Mouse (Mus musculus) kidney, adult 2 months (tissue): ENCODE measurements around the gene Maml3. TPM values are rescaled to one million over a fixed set of nuclear protein-coding genes. Genes with fewer than 3 reads are reported as not detected.

Experiments used
- DNase-seq: peaks from one replicate; pipeline ENCODE4 v3.0.0; 2021
- H3K27ac ChIP-seq: fragments of 200-500 bp; 2 replicates; pipeline ENCODE4 v1.5.1; 2012; ENCODE audit warnings: low read depth, low read length, control low read depth, inconsistent platforms; ENCODE audit not compliant: insufficient read depth
- H3K27me3 ChIP-seq: fragments of 200-500 bp; replicated peaks from 2 replicates; pipeline ENCODE4 v1.6.1; 2012; ENCODE audit warnings: mild to moderate bottlenecking, moderate library complexity, low read length, inconsistent platforms; ENCODE audit not compliant: control insufficient read depth, insufficient read depth
- H3K36me3 ChIP-seq: fragments of 200-500 bp; 2 replicates; pipeline ENCODE4 v1.6.1; 2012; ENCODE audit warnings: mild to moderate bottlenecking, moderate library complexity, low read length, inconsistent platforms; ENCODE audit not compliant: control insufficient read depth, insufficient read depth
- H3K4me1 ChIP-seq: fragments of 200-500 bp; 2 replicates; pipeline ENCODE4 v1.6.1; 2011; ENCODE audit warnings: low read length; ENCODE audit not compliant: control insufficient read depth, insufficient read depth
- H3K4me3 ChIP-seq: fragments of 200-500 bp; 2 replicates; pipeline ENCODE4 v1.5.1; 2011; ENCODE audit warnings: mild to moderate bottlenecking, low read depth, low read length, control low read depth; ENCODE audit not compliant: insufficient read depth
- CTCF ChIP-seq: fragments of 200-500 bp; conservative IDR thresholded peaks from 2 replicates; pipeline ENCODE4 v1.5.1; 2011; ENCODE audit warnings: low read depth, mild to moderate bottlenecking, control low read depth, low read length, moderate library complexity, mixed read lengths; ENCODE audit not compliant: insufficient read depth, insufficient read length
- POLR2A ChIP-seq: fragments of 200-500 bp; IDR thresholded peaks from one replicate; pipeline ENCODE4 v1.6.1; 2011; ENCODE audit warnings: low read depth, low read length, control low read depth
- WGBS: fragments of 180-500 bp; shearing (Covaris S2); methylation state at CpG from one replicate; pipeline ENCODE4 v1.1.7; 2018; 5-methylcytosine and 5-hydroxymethylcytosine counted together
- polyA plus RNA-seq: library from polyadenylated mRNA; depleted of rRNA; stranded (reverse); fragments of >200 nt; gene quantifications from 2 replicates; pipeline ENCODE4 v1.2.3, GENCODE M21; 2012

The Maml3 gene
- polyA plus RNA-seq, 1 experiment = 3.6 TPM

DNA sequence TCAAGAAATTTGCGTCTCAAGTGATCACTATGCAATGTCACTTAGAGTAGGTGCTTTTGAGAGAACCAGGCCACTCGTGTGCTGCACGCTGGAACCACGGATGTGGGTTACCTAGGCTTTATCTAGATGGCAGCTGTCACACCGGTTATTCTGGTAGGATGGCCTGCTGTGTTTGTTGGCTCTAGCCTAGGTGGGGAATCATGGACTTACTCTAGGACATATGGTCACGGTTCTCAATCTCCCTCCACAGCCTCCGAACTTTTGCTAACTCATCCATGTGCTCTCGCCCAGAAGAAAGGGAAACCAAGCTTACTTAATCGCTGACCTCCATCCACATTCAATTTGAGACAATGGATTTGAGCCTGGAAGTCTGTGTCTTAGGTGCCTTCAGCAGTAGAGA is 280.4 kb downstream of the Maml3 start:
- TF ChIP-seq CTCF (no peak), POLR2A (no peak)
- Histone ChIP-seq H3K36me3 (no peaks in the 10 kb centered on the region), H3K27ac (no peak overlapping the region), H3K4me1 (no peaks in the 10 kb centered on the region), H3K4me3 (no peak overlapping the region), H3K27me3 (no peaks in the 10 kb centered on the region)
- 90% methylated on average over 9 of the region's 9 CpGs for WGBS
- DNase-seq = no peak

DNA sequence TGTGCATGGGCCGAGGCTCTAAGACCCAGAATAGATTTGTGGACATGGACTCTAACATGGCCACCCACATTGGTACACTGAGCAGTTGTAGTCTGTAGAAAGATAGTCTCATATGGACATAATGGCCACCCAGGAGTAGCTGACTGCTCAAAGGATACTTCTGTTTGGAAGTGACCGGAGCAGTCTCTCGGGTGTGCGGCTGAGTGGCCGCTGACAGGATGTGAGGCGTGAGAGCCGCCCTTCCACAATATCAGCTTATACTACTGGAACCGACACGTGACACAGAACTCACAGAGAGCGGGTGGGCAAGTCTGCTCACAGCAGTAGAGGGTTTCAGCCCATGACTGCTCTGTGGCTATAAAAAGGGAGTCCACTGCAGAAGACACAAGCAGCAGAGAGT is 283.3 kb downstream of the Maml3 start:
- DNase-seq = no peak
- H3K4me1 ChIP-seq = no peaks in the 10 kb centered on the region
- TF ChIP-seq POLR2A = no peak
- H3K36me3 ChIP-seq = no peaks in the 10 kb centered on the region
- no peak overlapping the region for H3K27ac ChIP-seq
- H3K27me3 ChIP-seq = no peaks in the 10 kb centered on the region
- no peak overlapping the region for H3K4me3 ChIP-seq
- WGBS = 76% methylated on average over 10 of the region's 10 CpGs

DNA sequence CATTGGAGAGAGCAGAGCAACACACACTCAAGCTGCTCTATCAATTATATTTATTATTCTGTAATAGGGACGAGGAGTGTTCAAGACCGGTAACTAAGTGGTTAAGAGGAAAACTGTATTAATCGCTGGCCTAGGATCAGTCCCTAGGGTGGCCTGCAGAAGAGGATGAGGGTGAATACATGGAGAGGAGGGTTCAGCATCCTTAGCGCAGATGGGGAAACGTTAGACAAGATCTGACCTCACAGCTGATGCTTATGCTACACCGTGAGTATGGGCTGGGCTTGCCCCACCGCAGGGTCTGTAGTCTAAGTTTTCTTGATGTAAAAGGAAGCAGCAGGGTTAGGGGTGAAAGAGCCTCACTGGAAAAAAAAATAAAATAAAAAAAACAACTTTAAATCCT is 285.8 kb downstream of the Maml3 start:
- WGBS = 74% methylated on average over 7 of the region's 7 CpGs
- Histone ChIP-seq H3K27ac (no peak overlapping the region), H3K4me1 (no peaks in the 10 kb centered on the region), H3K4me3 (no peak overlapping the region), H3K36me3 (no peaks in the 10 kb centered on the region), H3K27me3 (no peaks in the 10 kb centered on the region)
- no peak for DNase-seq
- TF ChIP-seq POLR2A (no peak), CTCF (no peak)

DNA sequence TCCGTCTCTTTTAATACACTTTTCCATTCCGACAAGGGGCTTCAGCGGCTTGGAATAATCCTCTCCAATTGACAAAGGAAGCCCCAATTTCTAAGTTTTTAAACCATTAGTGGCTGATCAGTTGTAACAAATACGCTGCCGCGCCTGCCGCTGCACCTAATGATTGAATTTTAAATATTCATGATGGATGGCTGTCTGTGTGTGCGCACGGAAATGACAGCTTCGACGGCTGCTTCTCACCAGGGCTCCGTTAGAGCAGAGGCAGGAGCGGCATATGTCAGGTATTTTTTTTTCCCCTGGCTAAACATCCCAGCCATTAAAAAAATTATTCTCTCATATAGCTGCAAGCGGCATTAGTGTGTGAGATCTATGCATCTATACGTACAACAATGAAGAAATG is 287.0 kb downstream of the Maml3 start:
- WGBS = 95% methylated on average over 15 of the region's 15 CpGs
- H3K27ac ChIP-seq = no peak overlapping the region

DNA sequence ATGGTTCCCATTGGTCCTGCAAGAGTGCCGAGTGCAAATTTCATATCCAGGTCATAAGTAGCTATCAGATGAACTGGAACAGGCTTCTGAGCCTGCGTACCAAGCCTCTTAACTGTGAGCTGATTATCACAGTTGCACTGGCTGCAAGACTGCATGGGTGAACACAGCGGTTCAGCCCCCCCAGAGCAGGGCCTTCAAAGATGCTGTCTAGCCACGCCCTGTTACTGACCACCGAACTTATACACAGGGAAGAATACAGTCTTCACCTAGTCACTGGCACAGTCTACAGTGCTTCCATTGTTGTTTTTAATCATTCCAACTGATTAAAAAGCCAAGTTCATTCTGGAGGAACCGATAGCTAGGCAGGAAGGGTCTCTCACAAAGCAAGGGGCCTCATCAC is 287.5 kb downstream of the Maml3 start:
- TF ChIP-seq POLR2A (no peak), CTCF (no peak)
- Histone ChIP-seq H3K4me3 (no peak overlapping the region), H3K4me1 (no peaks in the 10 kb centered on the region), H3K36me3 (no peaks in the 10 kb centered on the region), H3K27me3 (no peaks in the 10 kb centered on the region), H3K27ac (no peak overlapping the region)
- 82% methylated on average over 6 of the region's 6 CpGs for WGBS
- no peak for DNase-seq

More for the DNA sequence above, 287.0 kb downstream of the Maml3 start:
- Histone ChIP-seq H3K4me1 (no peaks in the 10 kb centered on the region), H3K27me3 (no peaks in the 10 kb centered on the region), H3K4me3 (no peak overlapping the region), H3K36me3 (no peaks in the 10 kb centered on the region)
- TF ChIP-seq CTCF = no peak
- TF ChIP-seq POLR2A = no peak
- no peak for DNase-seq

DNA sequence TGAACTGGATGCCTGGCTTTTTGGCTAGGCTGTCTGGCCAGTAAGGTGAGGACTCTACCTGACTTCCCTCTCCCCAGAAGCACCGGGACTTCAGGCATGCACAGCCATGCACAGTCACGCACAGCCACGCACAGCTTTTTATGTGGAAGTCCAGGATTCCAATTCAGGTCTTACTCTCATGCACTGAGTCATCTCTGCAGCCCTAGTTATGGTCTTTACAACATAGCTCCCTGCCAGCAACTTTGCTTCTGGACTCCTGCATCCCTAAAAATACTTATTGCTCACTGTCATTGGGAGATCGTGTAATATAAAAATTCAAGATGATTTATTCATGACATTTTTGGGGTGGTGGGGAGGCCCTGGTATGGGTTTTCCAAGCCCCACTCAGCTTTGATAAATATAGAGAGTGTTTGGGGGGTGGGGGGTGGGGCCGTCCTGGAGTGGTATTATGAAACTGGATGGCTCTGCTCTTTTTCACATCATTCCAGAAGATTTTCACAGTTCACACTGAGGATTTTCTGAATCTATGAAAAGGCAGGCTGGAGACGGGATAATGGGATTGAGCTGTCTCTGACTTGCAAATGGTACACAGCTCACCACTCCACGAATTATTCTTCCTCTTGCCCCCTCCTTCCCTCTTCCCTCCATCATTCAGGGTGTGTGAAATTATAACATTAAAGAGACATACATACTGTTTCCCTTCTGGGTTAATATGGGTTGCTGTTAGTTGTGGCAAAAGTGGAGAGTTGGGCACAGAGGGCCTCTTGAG is 288.2 kb downstream of the Maml3 start:
- Histone ChIP-seq H3K4me1 (no peaks in the 10 kb centered on the region), H3K27me3 (no peaks in the 10 kb centered on the region), H3K36me3 (no peaks in the 10 kb centered on the region), H3K27ac (no peak overlapping the region), H3K4me3 (no peak overlapping the region)
- DNase-seq = no peak
- TF ChIP-seq CTCF (no peak), POLR2A (no peak)
- 89% methylated on average over 7 of the region's 7 CpGs for WGBS

DNA sequence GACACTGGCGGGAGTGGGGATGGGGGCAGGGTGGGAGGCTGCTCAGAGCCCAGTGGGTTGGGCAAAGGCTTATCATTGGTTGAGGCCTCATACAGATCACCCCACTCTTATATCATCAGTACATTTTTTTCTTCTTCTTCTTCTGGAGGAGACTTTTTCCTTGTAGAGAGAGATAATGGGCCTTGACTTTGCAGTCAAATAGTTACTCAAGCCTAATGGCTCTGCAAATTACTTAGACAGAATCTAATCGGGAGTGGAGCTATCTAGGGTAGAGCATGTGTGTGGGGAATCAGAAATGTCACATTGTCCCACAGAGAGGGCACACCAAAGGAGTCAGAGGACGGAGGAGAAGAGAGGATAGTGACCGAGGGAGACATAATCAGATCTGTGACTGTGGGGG is 290.8 kb downstream of the Maml3 start:
- Histone ChIP-seq H3K27me3 (no peaks in the 10 kb centered on the region), H3K4me3 (no peak overlapping the region), H3K27ac (no peak overlapping the region), H3K36me3 (no peaks in the 10 kb centered on the region), H3K4me1 (no peaks in the 10 kb centered on the region)
- TF ChIP-seq POLR2A = no peak
- no peak for TF ChIP-seq CTCF
- 85% methylated on average over 4 of the region's 4 CpGs for WGBS
- DNase-seq = no peak
